Mouse (Mus musculus): ENCODE measurements at regions not wholly inside any gene's neighbourhood (a gene's known extent, or its start where the extent isn't known, plus 50 kb on each side); places are given as distances from the start of the nearest gene placed in this dataset.

DNA sequence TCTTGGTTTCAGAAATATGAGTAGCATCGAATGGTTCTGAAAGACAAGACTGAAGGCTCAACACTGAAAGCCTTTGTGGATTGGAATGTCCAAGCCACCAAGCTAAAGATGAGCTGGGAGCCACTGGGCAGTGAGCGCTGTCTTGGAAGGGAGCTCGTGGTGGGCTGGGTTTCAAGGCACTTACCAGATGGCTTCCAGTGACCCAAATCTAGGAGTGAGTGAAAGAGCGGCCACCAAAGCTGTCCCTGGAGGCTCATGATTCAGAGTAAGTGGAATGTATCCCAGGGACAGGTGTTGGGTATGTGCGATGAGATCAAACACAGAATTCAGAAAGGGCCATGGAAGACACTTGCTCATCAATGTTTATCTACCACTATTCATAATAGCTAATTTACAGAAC is 68.5 kb upstream of the Map4k3 start:
- H3K4me1 ChIP-seq (ENCODE audit: control insufficient read depth in 1 of 2, insufficient read depth in 2 of 2), result peaks cover 3 to 6% of the 10 kb centered on the region in 2 experiments; a peak in 1 of 4 replicates
- no peak overlapping the region for H3K27ac ChIP-seq (ENCODE audit: insufficient read depth, low read depth)
- H3K4me3 ChIP-seq (replicated peaks in 1 of 3; ENCODE audit: low read depth in 2 of 3, low read length in 2 of 3, poor library complexity in 1 of 3), result no peak overlapping the region
- H3K36me3 ChIP-seq (replicated peaks in 1 of 2; ENCODE audit: control insufficient read depth in 1 of 2, insufficient read depth in 1 of 2, low read length in 1 of 2), result no peaks in the 10 kb centered on the region
- no peaks in the 10 kb centered on the region for H3K79me2 ChIP-seq (replicated peaks; ENCODE audit: control insufficient read depth, extremely low read depth, insufficient read depth, poor library complexity, severe bottlenecking)
- no peak for TF ChIP-seq CHD2 (IDR thresholded peaks at IDR 0.05; ENCODE audit: low read length)
- TF ChIP-seq RCOR1 (conservative IDR thresholded peaks at IDR 0.05; ENCODE audit: low read depth, low read length), result no peak
- TF ChIP-seq ETS1 (conservative IDR thresholded peaks at IDR 0.05; ENCODE audit: low read depth, low read length), result no peak
- TF ChIP-seq HCFC1 (IDR thresholded peaks at IDR 0.05; ENCODE audit: low read depth, low read length), result no peak
- TF ChIP-seq IRF4 (IDR thresholded peaks at IDR 0.05; ENCODE audit: low read depth, low read length), result no peak
- no peak for TF ChIP-seq ZNF384 (IDR thresholded peaks at IDR 0.05; ENCODE audit: low read depth, low read length)
- TF ChIP-seq MAX (IDR thresholded peaks at IDR 0.05; ENCODE audit: low read length), result no peak
- TF ChIP-seq SIN3A (IDR thresholded peaks at IDR 0.05; ENCODE audit: low read length), result no peak
- TF ChIP-seq RAD21 (IDR thresholded peaks at IDR 0.05; ENCODE audit: low read depth, low read length), result no peak
- no peak for TF ChIP-seq E2F4 (IDR thresholded peaks at IDR 0.05; ENCODE audit: insufficient replicate concordance, low read depth, low read length)
- no peak for TF ChIP-seq CTCF (conservative IDR thresholded peaks at IDR 0.05 in 1 of 2, IDR thresholded peaks at IDR 0.05 in 1 of 2; ENCODE audit: low read depth in 2 of 2, low read length in 2 of 2)
- no peak for TF ChIP-seq UBTF (IDR thresholded peaks at IDR 0.05; ENCODE audit: low read depth, low read length)
- TF ChIP-seq MEF2A (IDR thresholded peaks at IDR 0.05; ENCODE audit: borderline replicate concordance, low read depth, low read length), result no peak
- TF ChIP-seq MYC (IDR thresholded peaks at IDR 0.05; ENCODE audit: low read depth, low read length), result no peak
- no peak for TF ChIP-seq POLR2A (IDR thresholded peaks at IDR 0.05; ENCODE audit: low read depth, low read length)
- TF ChIP-seq MAFK (IDR thresholded peaks at IDR 0.05; ENCODE audit: insufficient replicate concordance, low read length), result no peak
- TF ChIP-seq PAX5 (IDR thresholded peaks at IDR 0.05; ENCODE audit: low read length), result no peak
- TF ChIP-seq USF1 (IDR thresholded peaks at IDR 0.05; ENCODE audit: low read depth, low read length), result no peak
- TF ChIP-seq POLR2AphosphoS2 (IDR thresholded peaks at IDR 0.05; ENCODE audit: low read depth, low read length), result no peak
- TF ChIP-seq BHLHE40 (IDR thresholded peaks at IDR 0.05; ENCODE audit: low read depth, low read length), result no peak
- H3K27me3 ChIP-seq (replicated peaks), result peaks cover 3% of the 10 kb centered on the region
- dilution Hi-C loops (cut with MboI; ENCODE audit: extremely low pct_ligation_motif_present, extremely low pct_unique_long_range_greater_than_20kb, low sequenced_read_pairs) (no loop called here), in situ Hi-C loops (cut with MboI; ENCODE audit: low pct_ligation_motif_present, low pct_unique_long_range_greater_than_20kb, low sequenced_read_pairs) (no loop called here)
- no peak overlapping the region for H3K9ac ChIP-seq (ENCODE audit: insufficient read depth, low read depth)
- no peak for DNase-seq (ENCODE audit: extremely low read depth)
- H3K9me3 ChIP-seq (replicated peaks; ENCODE audit: low read length), result no peaks in the 10 kb centered on the region
- H3K4me2 ChIP-seq (ENCODE audit: insufficient read depth, low read depth, poor library complexity, severe bottlenecking), result no peak overlapping the region

DNA sequence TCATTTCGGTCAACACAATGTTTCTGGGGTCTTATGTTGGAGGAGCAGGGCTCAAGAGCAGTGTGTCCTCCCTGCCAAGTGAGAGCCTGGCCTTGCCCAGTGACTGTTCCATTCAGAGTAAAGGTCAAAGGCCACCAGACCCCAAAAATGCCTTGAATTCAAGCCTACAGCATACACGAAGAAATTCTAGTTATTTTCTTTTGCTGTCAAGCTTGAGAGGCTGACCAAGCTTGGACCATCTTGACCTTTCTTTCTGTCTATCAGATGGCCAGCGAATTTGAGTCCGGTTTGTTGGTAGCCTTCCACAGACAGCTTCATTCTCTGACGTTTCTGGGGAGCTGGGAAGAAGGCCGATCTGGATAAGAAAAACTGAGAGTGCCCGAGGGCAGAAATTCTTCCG is 68.1 kb upstream of the Map4k3 start:
- Histone ChIP-seq H3K4me3 (replicated peaks in 1 of 3; ENCODE audit: low read depth in 2 of 3, low read length in 2 of 3, poor library complexity in 1 of 3) (no peak overlapping the region), H3K4me2 (ENCODE audit: insufficient read depth, low read depth, poor library complexity, severe bottlenecking) (no peak overlapping the region), H3K27me3 (replicated peaks) (peaks cover 1% of the 10 kb centered on the region), H3K9me3 (replicated peaks; ENCODE audit: low read length) (no peaks in the 10 kb centered on the region), H3K9ac (ENCODE audit: insufficient read depth, low read depth) (no peak overlapping the region), H3K36me3 (replicated peaks in 1 of 2; ENCODE audit: control insufficient read depth in 1 of 2, insufficient read depth in 1 of 2, low read length in 1 of 2) (no peaks in the 10 kb centered on the region), H3K79me2 (replicated peaks; ENCODE audit: control insufficient read depth, extremely low read depth, insufficient read depth, poor library complexity, severe bottlenecking) (no peaks in the 10 kb centered on the region), H3K4me1 (ENCODE audit: control insufficient read depth in 1 of 2, insufficient read depth in 2 of 2) (peaks cover 3 to 6% of the 10 kb centered on the region in 2 experiments; a peak in 1 of 4 replicates), H3K27ac (ENCODE audit: insufficient read depth, low read depth) (no peak overlapping the region)
- no peak for TF ChIP-seq NELFE (IDR thresholded peaks at IDR 0.05; ENCODE audit: low read depth, low read length)
- TF ChIP-seq GABPA (IDR thresholded peaks at IDR 0.05; ENCODE audit: insufficient replicate concordance, low read depth, low read length), result no peak
- no peak for TF ChIP-seq POLR2A (IDR thresholded peaks at IDR 0.05; ENCODE audit: low read depth, low read length)
- no peak for TF ChIP-seq ZNF384 (IDR thresholded peaks at IDR 0.05; ENCODE audit: low read depth, low read length)
- TF ChIP-seq JUN (IDR thresholded peaks at IDR 0.05; ENCODE audit: insufficient read depth, low read depth, low read length), result no peak
- TF ChIP-seq BHLHE40 (IDR thresholded peaks at IDR 0.05; ENCODE audit: low read depth, low read length), result no peak
- in situ Hi-C loops (cut with MboI; ENCODE audit: low pct_ligation_motif_present, low pct_unique_long_range_greater_than_20kb, low sequenced_read_pairs) (no loop called here), dilution Hi-C loops (cut with MboI; ENCODE audit: extremely low pct_ligation_motif_present, extremely low pct_unique_long_range_greater_than_20kb, low sequenced_read_pairs) (no loop called here)
- DNase-seq (ENCODE audit: extremely low read depth), result no peak

Measured in CH12.LX (cell line).